Mouse (Mus musculus) T-helper 1 cell (primary cell): ENCODE measurements around the gene Pcif1.

Experiments used
- in situ Hi-C: fragments of 300-600 bp; cut with MboI, MseI; formaldehyde crosslinking; loops from one replicate; pipeline ENCODE4 v1.15.1; 2025; ENCODE audit warnings: high pct_unique_total_duplicates

Pcif1 gene

GRCm38 (mm10) chr2:164892696-164893216 lies 13.7 kb downstream of the Pcif1 start:
- in situ Hi-C loops = no loop called here

GRCm38 (mm10) chr2:164894048-164894447 lies 14.9 kb downstream of the Pcif1 start:
- in situ Hi-C loops = no loop called here

GRCm38 (mm10) chr2:164894644-164895043 lies 15.5 kb downstream of the Pcif1 start:
- in situ Hi-C loops = no loop called here

- in situ Hi-C loops = no loop called here
These were observed 16.8 kb downstream of the Pcif1 start for GRCm38 (mm10) chr2:164895885-164896284.

DNA sequence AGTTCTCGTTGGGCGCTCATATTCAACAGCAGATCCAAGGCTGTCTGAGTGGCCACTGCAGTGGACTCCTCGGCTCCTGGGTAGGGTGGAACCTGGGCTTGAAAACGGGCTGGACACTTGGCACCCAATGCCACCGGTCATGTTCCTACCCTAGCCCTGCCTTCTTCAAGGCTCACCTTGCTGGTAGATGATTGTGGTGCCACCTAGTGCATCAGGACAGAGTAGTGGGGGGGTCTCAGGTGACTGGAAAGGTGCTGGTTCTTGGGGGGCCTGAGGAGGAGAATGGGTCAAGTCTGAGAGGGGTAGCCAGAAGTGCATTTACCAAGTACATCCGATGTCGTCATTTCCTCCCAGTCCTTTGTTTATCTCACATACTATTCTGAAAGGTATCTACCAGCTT lies 18.9 kb downstream of the Pcif1 start:
- in situ Hi-C loops = no loop called here

- in situ Hi-C loops = no loop called here
These were observed 19.9 kb downstream of the Pcif1 start for GRCm38 (mm10) chr2:164899034-164899433.

DNA sequence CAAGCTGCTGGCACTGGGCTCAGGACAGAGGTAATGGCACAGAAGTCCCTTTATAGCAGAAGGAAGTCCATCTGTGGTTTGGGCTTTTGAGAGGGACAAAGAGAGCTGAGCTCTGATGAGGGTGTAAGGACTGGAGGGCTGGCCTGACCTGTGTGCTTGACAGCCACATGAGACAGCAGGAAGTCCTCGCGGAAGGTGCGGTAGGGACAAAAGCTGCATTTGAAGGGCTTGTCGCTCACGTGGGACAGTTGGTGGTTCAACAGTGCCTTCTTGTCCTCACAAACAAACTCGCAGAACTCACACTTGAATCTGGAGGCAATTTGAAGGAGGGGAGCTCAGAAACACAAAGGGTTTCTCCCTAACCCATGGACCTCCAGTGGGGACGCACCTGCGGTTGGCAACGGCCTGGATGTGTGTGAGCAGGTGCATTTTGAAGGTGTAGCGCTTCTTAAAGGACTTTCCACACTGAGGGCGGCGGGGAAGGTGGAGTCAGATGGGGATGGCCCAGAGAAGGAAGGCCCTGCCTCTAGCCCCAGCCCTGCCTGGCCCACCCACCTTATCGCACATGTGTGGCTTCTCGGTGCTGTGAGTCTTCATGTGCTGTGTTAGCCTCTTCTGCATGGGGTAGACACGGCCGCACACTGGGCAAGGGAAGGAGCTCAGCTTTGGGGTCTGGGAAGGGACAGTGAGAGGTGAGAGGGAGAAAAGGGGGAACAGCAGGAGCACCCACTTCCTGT lies 20.8 kb downstream of the Pcif1 start:
- in situ Hi-C loops = loop anchor here (10.0 kb wide), 1 partner anchor 1295 kb away; the partner anchor contains the start of gene Ttpal

DNA sequence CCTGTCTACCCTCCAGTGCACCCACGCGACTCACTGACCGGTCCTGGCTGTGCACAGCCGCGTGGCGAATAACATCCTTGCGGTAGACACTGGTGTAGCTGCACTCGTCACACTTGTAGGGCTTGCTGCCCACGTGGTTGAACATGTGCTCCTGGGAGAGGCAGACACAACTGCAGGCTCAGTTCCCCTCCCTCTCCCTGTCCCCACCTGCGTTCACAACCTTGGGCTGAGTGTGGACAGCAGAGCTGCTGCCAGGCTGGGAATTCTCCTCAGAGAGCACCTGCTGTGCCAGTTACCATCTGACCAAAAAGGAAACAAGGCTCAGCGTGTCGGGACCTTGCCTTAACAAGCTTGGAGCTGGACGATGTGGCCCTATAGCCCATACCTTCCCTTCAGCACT lies 22.3 kb downstream of the Pcif1 start:
- in situ Hi-C loops = loop anchor here (10.0 kb wide), 1 partner anchor 1297 kb away; the partner anchor contains the start of gene Ttpal

- in situ Hi-C loops = loop anchor here (10.0 kb wide), 1 partner anchor 1299 kb away; the partner anchor contains the start of gene Ttpal
These were observed 24.4 kb downstream of the Pcif1 start for GRCm38 (mm10) chr2:164903496-164903895.

DNA sequence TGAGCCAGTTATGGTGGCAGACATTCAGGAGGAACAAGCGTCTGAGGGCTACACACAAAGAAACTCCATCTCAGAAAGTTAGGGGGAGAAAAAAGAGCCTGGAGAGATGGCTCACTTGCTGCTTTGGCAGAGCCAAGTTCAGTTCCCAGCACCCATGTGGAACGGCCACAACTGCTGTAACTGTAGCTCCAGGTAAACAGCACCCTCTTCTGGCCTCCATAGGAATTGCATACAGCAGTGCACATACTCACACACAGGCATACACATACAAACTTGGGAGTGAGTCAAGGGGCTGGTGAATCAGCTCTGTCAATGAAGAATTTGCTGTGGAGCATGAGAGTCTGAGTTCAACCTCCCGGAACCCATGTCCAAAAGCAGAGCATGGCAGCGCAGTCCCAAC lies 27.0 kb downstream of the Pcif1 start:
- in situ Hi-C loops = loop anchor here (10.0 kb wide), 1 partner anchor 1301 kb away; the partner anchor contains the start of gene Ttpal

DNA sequence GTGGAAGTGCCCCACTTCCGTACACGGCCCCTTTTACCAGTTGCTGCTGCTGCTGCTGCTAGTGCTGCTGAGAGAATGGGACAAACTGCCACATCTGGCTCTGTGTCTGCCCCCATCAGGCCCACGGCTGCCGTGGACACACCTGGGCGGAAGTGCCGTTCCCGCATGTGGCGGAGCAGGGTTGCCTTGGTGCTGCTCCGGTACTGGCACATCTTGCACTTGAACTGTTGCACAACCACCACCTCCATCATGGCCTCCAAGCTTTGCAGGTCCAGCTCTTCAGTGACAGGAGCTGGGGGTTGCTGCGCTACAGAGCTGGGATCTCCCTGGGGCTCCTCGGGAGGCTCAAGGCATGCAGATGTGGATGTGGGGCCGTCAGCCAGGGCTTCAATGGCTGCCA lies 28.4 kb downstream of the Pcif1 start:
- in situ Hi-C loops = loop anchor here (10.0 kb wide), 1 partner anchor 1303 kb away; the partner anchor contains the start of gene Ttpal

GRCm38 (mm10) chr2:164908011-164908410 lies 28.9 kb downstream of the Pcif1 start:
- in situ Hi-C loops = loop anchor here (10.0 kb wide), 1 partner anchor 1303 kb away; the partner anchor contains the start of gene Ttpal

- in situ Hi-C loops = loop anchor here (10.0 kb wide), 1 partner anchor 1304 kb away; the partner anchor contains the start of gene Ttpal
These were observed 30.0 kb downstream of the Pcif1 start for GRCm38 (mm10) chr2:164909100-164909499.

GRCm38 (mm10) chr2:164909542-164909941 lies 30.4 kb downstream of the Pcif1 start:
- in situ Hi-C loops = loop anchor here (10.0 kb wide), 1 partner anchor 1305 kb away; the partner anchor contains the start of gene Ttpal

DNA sequence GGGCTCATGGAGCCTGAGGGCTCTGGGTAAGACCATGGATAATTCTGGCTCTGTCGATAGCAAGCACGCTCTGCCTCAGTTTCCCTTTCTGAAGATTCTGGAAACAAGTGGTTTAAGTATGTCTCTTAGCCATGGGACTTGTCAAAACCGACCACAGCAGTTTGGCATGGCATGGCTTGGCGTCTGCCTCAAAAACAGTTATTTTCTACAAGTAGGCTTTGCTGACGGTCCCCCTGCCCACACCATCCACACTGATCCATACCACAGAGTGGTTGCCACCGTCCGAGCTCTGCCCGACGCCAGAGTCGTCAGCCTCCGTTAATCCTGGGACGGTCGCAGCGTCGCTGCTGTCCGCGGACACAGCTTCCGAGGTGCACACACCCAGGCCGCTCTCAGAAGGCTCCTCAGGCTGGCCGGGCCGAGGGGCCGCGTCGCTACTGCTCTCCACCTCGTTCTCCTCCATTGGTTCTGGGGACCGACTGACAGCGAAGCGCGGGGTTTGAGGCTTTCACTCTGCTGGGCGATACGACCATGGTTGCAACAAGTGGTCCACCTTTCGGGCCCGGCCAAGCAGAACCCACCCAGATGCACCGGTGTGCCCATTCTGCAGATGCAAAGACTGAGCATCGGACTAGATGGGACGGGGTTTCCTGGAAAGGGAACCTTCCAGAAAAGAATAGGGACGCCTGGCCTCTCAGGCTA lies 31.4 kb downstream of the Pcif1 start:
- in situ Hi-C loops = no loop called here

DNA sequence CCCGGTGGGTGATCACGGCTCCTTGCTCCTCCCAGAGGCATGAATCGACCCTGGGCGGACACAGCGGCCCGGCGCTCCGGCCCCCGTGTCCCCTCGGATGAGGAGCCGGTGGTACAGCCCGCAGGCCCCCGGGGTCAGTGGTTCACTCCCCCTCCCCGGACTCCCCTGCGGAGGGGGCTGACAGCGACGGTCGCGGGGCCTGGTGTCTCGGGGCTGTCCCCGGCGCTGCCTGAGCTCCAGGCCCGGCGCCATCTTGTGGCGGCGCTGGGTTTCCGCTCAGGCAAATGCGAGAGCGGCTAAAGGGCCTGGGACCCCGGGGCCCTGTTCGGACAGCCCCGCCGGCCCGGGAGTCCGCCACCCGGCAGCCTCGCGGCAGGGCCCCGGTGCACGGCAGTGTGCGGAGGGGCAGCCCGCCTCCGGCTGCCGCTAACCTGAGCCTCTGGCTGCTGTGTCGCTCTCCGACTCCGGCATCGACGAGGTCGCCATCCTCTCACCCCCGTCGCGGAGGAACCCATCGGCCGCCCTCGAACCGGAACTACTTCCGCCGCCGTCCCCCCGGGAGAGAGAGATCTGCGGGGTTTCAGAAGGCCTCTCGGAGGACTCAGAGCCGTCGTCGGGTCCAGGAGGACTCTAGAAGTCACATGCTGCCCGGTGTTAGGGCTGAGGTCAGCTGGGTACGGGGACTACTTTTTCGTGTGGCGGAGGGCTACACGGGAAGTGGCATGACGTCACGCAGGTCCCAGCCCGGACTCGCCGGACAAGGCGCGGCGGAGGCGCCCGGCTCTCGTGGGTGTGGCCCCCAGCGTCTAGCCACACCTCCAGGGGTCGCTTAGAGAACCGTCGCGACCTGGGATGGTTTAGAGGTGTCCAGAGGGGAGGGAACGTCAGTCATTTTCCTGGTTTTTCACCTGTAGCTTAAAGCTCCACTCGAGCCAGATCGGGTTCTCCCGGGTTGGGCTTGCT lies 32.3 kb downstream of the Pcif1 start, which contains the start of gene Zfp335:
TSS of gene Zfp335 (minus strand) at position 672 of the 963 bp plus-strand sequence.
- in situ Hi-C loops = no loop called here

DNA sequence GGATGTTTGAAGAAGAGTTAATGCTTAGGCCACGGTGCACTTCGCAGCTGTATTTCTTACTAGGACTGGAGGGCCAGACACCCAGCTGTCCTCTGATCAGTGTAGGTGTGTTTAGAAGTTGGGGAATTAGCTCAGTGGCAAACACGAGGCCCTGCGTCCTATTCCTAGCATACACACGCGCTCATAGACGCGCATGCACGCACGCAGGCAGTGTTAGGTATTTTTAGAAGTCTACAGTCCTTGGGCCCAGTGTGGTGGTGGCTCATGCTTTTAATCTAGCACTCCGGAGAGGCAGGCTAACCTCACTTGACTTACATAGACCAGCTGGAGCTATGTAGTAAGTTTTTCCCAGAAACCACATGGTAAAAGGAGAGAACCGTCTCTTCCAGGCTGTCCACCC lies 33.0 kb downstream of the Pcif1 start:
- in situ Hi-C loops = no loop called here

DNA sequence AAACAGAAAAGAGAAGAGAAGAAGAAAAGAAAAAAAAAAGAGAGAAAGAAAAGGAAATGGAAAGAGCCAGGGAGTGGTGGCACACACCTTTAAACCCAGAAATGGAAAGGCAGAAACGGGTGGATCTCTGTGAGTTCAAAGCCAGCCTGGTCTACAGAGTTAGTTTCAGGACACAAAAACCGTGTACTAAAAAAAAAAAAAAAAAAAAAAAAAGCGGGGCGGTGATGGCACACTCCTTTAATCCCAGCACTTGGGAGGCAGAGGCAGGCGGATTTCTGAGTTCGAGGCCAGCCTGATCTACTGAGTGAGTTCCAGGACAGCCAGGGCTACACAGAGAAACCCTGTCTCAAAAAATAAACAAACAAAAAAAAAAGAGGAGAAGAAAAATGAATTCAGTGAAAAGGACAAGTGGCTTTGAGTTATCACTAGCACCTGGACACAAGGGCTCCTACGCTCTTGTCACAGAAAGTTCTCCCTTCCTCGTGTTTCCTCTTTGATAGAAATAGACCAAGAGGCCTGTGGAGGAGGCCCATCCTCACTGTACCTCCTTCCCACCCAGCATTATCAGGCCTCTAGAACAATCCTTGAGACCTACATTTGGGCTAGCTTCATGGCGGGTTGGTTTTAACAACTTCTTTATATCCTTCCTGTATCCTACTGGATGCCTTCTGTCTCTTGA lies 33.8 kb downstream of the Pcif1 start:
- in situ Hi-C loops = no loop called here

DNA sequence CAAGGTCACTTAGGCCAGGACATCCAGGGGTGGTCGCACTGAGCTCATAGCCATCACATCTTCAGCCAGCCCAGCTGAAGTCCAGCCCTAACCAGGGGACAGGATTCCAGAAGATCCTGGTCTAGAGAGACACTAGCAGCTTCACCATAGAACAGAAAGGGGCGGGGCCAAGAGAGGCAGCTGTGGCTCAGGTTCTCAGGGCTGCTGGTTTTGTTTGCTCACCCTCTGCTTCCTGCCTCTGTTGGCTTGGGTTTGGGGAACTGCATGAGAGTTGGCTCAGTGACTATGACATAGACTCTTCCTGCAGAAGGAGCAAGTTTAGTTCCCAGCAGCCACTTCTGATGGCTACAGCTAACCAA lies 34.3 kb downstream of the Pcif1 start:
- in situ Hi-C loops = no loop called here

DNA sequence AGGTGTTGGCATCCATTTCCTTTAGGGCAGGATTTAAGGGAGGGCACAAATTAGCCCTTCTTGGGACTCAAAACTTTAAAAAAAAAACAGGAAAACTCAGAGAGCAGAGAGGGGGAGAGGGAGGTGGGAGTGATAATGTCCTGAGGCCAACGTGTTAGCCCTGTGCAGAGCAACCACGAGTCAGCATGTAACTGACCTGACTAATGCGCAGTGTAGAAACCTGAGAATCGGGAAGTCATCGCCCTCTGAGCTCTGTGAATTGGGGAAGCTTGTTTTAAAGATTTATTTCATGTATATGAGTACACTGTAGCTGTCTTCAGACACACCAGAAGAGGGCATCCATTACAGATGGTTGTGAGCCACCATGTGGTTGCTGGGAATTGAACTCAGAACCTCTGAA lies 37.7 kb downstream of the Pcif1 start:
- in situ Hi-C loops = no loop called here

- in situ Hi-C loops = no loop called here
These were observed 38.3 kb downstream of the Pcif1 start for GRCm38 (mm10) chr2:164917371-164917770.
